In the genomic region with DNA sequence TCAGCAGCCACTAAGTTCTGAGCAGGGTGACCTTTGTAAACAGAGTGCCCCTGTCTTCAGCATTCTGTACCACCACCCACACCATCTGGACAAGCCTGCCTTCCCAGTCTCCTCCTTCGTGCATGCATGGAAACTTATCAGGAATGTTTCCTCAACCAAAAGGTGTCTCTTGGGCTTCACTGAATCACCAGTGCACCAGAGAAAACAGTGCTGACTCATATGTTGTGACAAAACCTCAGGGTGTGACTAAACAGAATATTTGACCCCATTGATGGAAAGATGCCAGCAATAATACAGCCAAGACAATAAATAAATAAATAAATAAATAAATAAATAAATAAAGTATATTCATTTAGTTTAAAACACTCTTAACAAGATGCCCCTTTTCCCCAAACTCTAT, we compare ENCODE assay signal across 21 mouse cellular contexts. TPM values are rescaled to one million over a fixed set of nuclear protein-coding genes. Genes with fewer than 3 reads are reported as not detected.
DNase-seq lines count a peak whose midpoint lies in the region; TF ChIP-seq lines count a peak whose summit lies in the region.
"Had no signal": no experiment of that assay in that cellular context is flagged by ENCODE, and none has a peak within 500 bp of the region (broad histone marks: within the 10 kb centered on the region; RNA-seq: fewer than 3 reads in every experiment).

No protein-coding gene starts in this region.

- WGBS in olfactory bulb, adult 2 months = 30% methylated on average over 1 of the region's 1 CpGs

- H3K27ac ChIP-seq in olfactory bulb, adult 2 months (ENCODE audit: insufficient read depth, low read depth, low read length) = peak overlapping the region; percentile 61; the same call in 1 of the 2 replicates
- H3K27ac ChIP-seq: embryonic facial prominence, embryonic 10.5 days; forebrain, embryonic 13.5 days; gastrocnemius, adult 2 months; heart, embryonic 10.5 days; hindbrain, embryonic 12.5 days had no signal

- no peak for TF ChIP-seq POLR2A in olfactory bulb, adult 2 months (IDR thresholded peaks at IDR 0.05; ENCODE audit: insufficient read depth, low read depth, low read length)

- DNase-seq in heart, adult 11 months = peak; percentile 82
- no peak for DNase-seq in heart, adult 18-20 months
- DNase-seq in 3134 (ENCODE audit: extremely low read depth, insufficient read length, low spot score) (peak; percentile 16), MN1 (ENCODE audit: low spot score) (peak; percentile 20)
- DNase-seq in cerebellum, adult 11 months = no peak
- DNase-seq in urinary bladder, postnatal 10 days (ENCODE audit: low spot score) = no peak
- DNase-seq: adrenal gland, postnatal 10 days; cerebellum, adult 18-20 months; cerebellum, adult 9-11 months; forebrain, postnatal 0 days; gastrocnemius, adult 2 months; gastrocnemius, postnatal 25 days; heart, postnatal 10 days; heart, postnatal 4 days had no signal

- no peak for TF ChIP-seq CTCF in olfactory bulb, adult 2 months (IDR thresholded peaks at IDR 0.05; ENCODE audit: insufficient read depth, low read depth, low read length)

- H3K4me3 ChIP-seq in olfactory bulb, adult 2 months (ENCODE audit: insufficient read depth, low read depth, low read length) = no peak overlapping the region
- H3K4me3 ChIP-seq: embryonic facial prominence, embryonic 10.5 days; forebrain, embryonic 13.5 days; gastrocnemius, adult 2 months; heart, embryonic 10.5 days; hindbrain, embryonic 12.5 days had no signal

- H3K4me1 ChIP-seq in olfactory bulb, adult 2 months (ENCODE audit: control insufficient read depth, insufficient read depth, low read length) = peaks cover 8% of the 10 kb centered on the region
- H3K4me1 ChIP-seq: embryonic facial prominence, embryonic 10.5 days; heart, embryonic 10.5 days; hindbrain, embryonic 12.5 days had no signal

RNA-seq across cellular contexts. Expression of a gene that starts 16.5 kb away (rescaled TPM):
- 10 to 100 TPM; 13.6 to 14.3 TPM for total RNA-seq in heart, adult 18-20 months (2021)
- polyA plus RNA-seq in olfactory bulb, adult 2 months (2012; ENCODE audit: insufficient read depth, insufficient read length, low replicate concordance, missing spikeins) = not detected in 2 replicates
- polyA plus RNA-seq: CD4-positive, CD25-positive, alpha-beta regulatory T cell, adult 4 months; G1E had no signal

Comparison
In these comparisons a context has a peak if more than half of its experiments do, and no peak if none do; other contexts are left out.
1. DNase-seq: peak in heart, adult 11 months (single experiment), 3134 (single experiment) and MN1 (single experiment); none in heart, adult 18-20 months (0 of 2), cerebellum, adult 11 months (single experiment) and urinary bladder, postnatal 10 days (single experiment).